Mouse (Mus musculus) heart, adult 2 months (tissue): ENCODE data around the gene Cyp2g1. TPM values are rescaled to one million over a fixed set of nuclear protein-coding genes. Genes with fewer than 3 reads are reported as not detected.

Source experiments
- DNase-seq, 2 experiments: peaks; one replicate each; pipeline ENCODE4 v3.0.0; 2021
- H3K27ac ChIP-seq: fragments of 200-600 bp; 2 replicates; pipeline ENCODE4 v1.8.1; 2022
- H3K27me3 ChIP-seq: fragments of 200-500 bp; 2 replicates; pipeline ENCODE4 v1.6.1; 2012; ENCODE audit warnings: mild to moderate bottlenecking, low read length, inconsistent platforms, mixed read lengths; ENCODE audit not compliant: control insufficient read depth, insufficient read depth
- H3K36me3 ChIP-seq: fragments of 200-500 bp; 2 replicates; pipeline ENCODE4 v1.6.1; 2012; ENCODE audit warnings: low read length, inconsistent platforms; ENCODE audit not compliant: control insufficient read depth, insufficient read depth
- H3K4me1 ChIP-seq: fragments of 200-500 bp; 2 replicates; pipeline ENCODE4 v1.6.1; 2011; ENCODE audit warnings: low read length; ENCODE audit not compliant: control insufficient read depth, insufficient read depth
- H3K4me3 ChIP-seq: fragments of 200-600 bp; 2 replicates; pipeline ENCODE4 v1.8.1; 2022
- H3K79me2 ChIP-seq: fragments of 200-500 bp; replicated peaks from 2 replicates; pipeline ENCODE4 v1.6.1; 2012; ENCODE audit warnings: mild to moderate bottlenecking, inconsistent platforms, low read length, moderate library complexity, mixed read lengths; ENCODE audit not compliant: control insufficient read depth, insufficient read depth
- H3K9ac ChIP-seq: fragments of 200-500 bp; 2 replicates; pipeline ENCODE4 v1.6.1; 2012; ENCODE audit warnings: low read depth, mild to moderate bottlenecking, control low read depth, inconsistent platforms, low read length, mixed read lengths
- CTCF ChIP-seq: fragments of 200-600 bp; IDR thresholded peaks from 2 replicates; pipeline ENCODE4 v1.8.1; 2022; ENCODE audit warnings: antibody characterized with exemption, mild to moderate bottlenecking, moderate library complexity
- EP300 ChIP-seq: fragments of 200-500 bp; IDR thresholded peaks from 2 replicates; pipeline ENCODE4 v1.6.1; 2011; ENCODE audit warnings: low read depth, low read length, control low read depth; ENCODE audit not compliant: insufficient read depth
- POLR2A ChIP-seq: fragments of 200-500 bp; IDR thresholded peaks from 2 replicates; pipeline ENCODE4 v1.6.1; 2011; ENCODE audit warnings: mild to moderate bottlenecking, low read depth, low read length, control low read depth; ENCODE audit not compliant: insufficient read depth
- WGBS: fragments of 180-500 bp; shearing (Covaris S2); methylation state at CpG from one replicate; pipeline ENCODE4 v1.1.7; 2018; 5-methylcytosine and 5-hydroxymethylcytosine counted together
- intact Hi-C: fragments of 180-260 bp; cut with DNase I; formaldehyde crosslinking; loops from one replicate; pipeline ENCODE4 v1.15.1; 2025
- long read RNA-seq: library from polyadenylated mRNA; stranded (forward); transcript quantifications from one replicate; pipeline ENCODE4 v2.0.0, GENCODE M21; 2021
- polyA plus RNA-seq: library from polyadenylated mRNA; depleted of rRNA; stranded (reverse); fragments of >200 nt; gene quantifications from 2 replicates; pipeline ENCODE4 v1.2.3, GENCODE M21; 2012; rRNA removed
- total RNA-seq, 2 experiments: library from RNA; stranded (reverse); gene quantifications; 2 replicates each; pipeline ENCODE4 v1.2.3; 2021

Gene Cyp2g1
- not detected for total RNA-seq
- polyA plus RNA-seq: not detected in 2 replicates
- long read RNA-seq: 0 reads

GRCm38 (mm10) chr7:26808592-26808991, at the start of gene Cyp2g1:
Cyp2g1 (plus strand) TSS chr7:26808892.
- no peak within 1 kb of the TSS for H3K9ac ChIP-seq
- no peak within 1 kb of the TSS for H3K4me3 ChIP-seq
- no peak within 1 kb of the TSS for H3K27ac ChIP-seq
- no peaks in the 10 kb centered on the region for H3K79me2 ChIP-seq
- WGBS: 75% methylated on average over 2 of the region's 2 CpGs
- intact Hi-C loops: no loop called here
- no peaks in the 10 kb centered on the region for H3K36me3 ChIP-seq
- H3K4me1 ChIP-seq: no peaks in the 10 kb centered on the region
- DNase-seq: no peak
- TF ChIP-seq CTCF (no peak), POLR2A (no peak), EP300 (no peak)
- H3K27me3 ChIP-seq: no peaks in the 10 kb centered on the region

DNA sequence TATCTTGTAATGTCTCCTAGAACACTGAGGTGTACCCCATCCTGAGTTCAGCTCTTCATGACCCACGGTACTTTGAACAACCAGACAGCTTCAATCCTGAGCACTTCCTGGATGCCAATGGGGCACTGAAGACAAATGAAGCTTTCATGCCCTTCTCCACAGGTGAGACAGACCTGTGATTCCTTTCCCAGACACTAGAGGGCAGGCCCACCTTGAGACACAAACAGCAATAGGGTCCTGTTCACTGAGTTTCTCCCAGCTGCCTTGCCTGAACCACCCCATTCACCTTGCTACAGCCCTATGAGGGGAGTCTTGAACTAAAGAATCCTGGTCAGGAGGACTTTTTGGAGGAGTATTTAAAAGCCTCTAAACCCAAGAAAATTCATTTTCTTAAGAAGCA, 41.6 kb upstream of the Cyp2g1 start:
- intact Hi-C loops: no loop called here
- DNase-seq: no peak
- WGBS: 50% methylated on average over 1 of the region's 1 CpGs

GRCm38 (mm10) chr7:26769881-26770470, 38.7 kb upstream of the Cyp2g1 start:
- Histone ChIP-seq H3K36me3 (no peaks in the 10 kb centered on the region), H3K79me2 (no peaks in the 10 kb centered on the region), H3K9ac (no peak overlapping the region), H3K4me3 (no peak overlapping the region), H3K4me1 (no peaks in the 10 kb centered on the region), H3K27me3 (no peaks in the 10 kb centered on the region), H3K27ac (no peak overlapping the region)
- intact Hi-C loops: loop anchor here (10.0 kb wide), 1 partner anchor 355 kb away; no protein-coding TSS in a partner anchor
- WGBS: 82% methylated on average over 9 of the region's 9 CpGs
- TF ChIP-seq EP300 (no peak), CTCF (no peak), POLR2A (no peak)
- DNase-seq: no peak

More for the DNA sequence above, 41.6 kb upstream of the Cyp2g1 start:
- no peaks in the 10 kb centered on the region for H3K4me1 ChIP-seq
- TF ChIP-seq POLR2A: no peak
- TF ChIP-seq EP300: no peak
- TF ChIP-seq CTCF: peak; percentile 59
- no peak overlapping the region for H3K9ac ChIP-seq
- H3K27me3 ChIP-seq: no peaks in the 10 kb centered on the region
- no peak overlapping the region for H3K27ac ChIP-seq
- no peaks in the 10 kb centered on the region for H3K79me2 ChIP-seq
- no peak overlapping the region for H3K4me3 ChIP-seq
- no peaks in the 10 kb centered on the region for H3K36me3 ChIP-seq

DNA sequence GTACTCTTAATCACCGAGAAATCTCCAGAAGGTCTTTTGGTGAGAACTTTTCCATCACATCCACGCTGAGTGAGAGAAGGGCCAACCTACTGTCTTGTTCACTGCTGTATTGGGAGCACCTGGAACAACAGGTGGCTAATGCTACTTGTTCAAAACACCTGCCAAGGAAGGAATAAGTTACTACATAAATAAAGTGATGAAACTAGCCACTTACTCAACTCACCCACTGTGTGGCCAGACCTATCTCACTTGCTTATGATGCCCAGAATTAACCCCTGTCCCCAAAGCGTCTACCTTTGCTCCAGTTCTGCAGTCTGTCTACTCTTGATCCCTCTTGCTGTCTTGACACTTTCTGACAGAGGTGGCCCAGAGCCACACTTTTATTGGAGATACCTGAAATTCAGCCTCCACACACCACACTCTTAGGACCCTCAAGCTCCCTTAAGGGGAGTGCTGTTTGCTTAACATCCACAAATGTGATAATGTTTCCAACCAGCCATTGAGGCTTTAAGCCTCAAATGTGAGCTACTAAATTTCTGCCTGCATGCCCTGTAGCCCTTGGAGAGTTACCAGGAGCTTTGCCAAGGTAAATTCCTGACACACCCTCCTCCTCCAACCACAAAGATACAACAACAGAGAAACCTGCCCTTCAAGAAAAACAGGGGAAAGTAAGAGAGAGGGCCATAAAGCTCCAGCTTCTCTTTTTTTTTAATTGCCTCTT, 35.7 kb upstream of the Cyp2g1 start:
- TF ChIP-seq POLR2A (no peak), EP300 (no peak), CTCF (no peak)
- Histone ChIP-seq H3K79me2 (no peaks in the 10 kb centered on the region), H3K27me3 (no peaks in the 10 kb centered on the region), H3K4me3 (no peak overlapping the region), H3K4me1 (no peaks in the 10 kb centered on the region), H3K9ac (no peak overlapping the region), H3K36me3 (no peaks in the 10 kb centered on the region), H3K27ac (no peak overlapping the region)
- 73% methylated on average over 3 of the region's 3 CpGs for WGBS
- DNase-seq: no peak
- intact Hi-C loops: loop anchor here (10.0 kb wide), 1 partner anchor 352 kb away; no protein-coding TSS in a partner anchor

- WGBS: 8% methylated on average over 6 of the region's 6 CpGs
- intact Hi-C loops: loop anchor here (10.0 kb wide), 1 partner anchor 349 kb away; no protein-coding TSS in a partner anchor
These were observed 32.8 kb upstream of the Cyp2g1 start for GRCm38 (mm10) chr7:26775866-26776265.

GRCm38 (mm10) chr7:26777806-26778205, 30.9 kb upstream of the Cyp2g1 start:
- 36% methylated on average over 2 of the region's 2 CpGs for WGBS
- Histone ChIP-seq H3K9ac (no peak overlapping the region), H3K4me3 (no peak overlapping the region), H3K4me1 (no peaks in the 10 kb centered on the region), H3K27ac (no peak overlapping the region), H3K36me3 (no peaks in the 10 kb centered on the region), H3K79me2 (no peaks in the 10 kb centered on the region), H3K27me3 (no peaks in the 10 kb centered on the region)
- intact Hi-C loops: loop anchor here (10.0 kb wide), 1 partner anchor 347 kb away; no protein-coding TSS in a partner anchor
- TF ChIP-seq CTCF (0 out of 2 replicates have a peak, but pooled peaks have one; percentile 14), EP300 (no peak), POLR2A (no peak)
- DNase-seq: no peak

More at GRCm38 (mm10) chr7:26775866-26776265, 32.8 kb upstream of the Cyp2g1 start:
- no peaks in the 10 kb centered on the region for H3K36me3 ChIP-seq
- H3K4me1 ChIP-seq: no peaks in the 10 kb centered on the region
- no peak for DNase-seq
- TF ChIP-seq EP300 (no peak), POLR2A (no peak), CTCF (peak; percentile 17; the same call in 1 of the 2 replicates)
- no peak overlapping the region for H3K27ac ChIP-seq
- H3K4me3 ChIP-seq: no peak overlapping the region
- H3K27me3 ChIP-seq: no peaks in the 10 kb centered on the region
- no peak overlapping the region for H3K9ac ChIP-seq
- no peaks in the 10 kb centered on the region for H3K79me2 ChIP-seq
